Mouse (Mus musculus): ENCODE results near the gene Dctpp1. TPM values are rescaled to one million over a fixed set of nuclear protein-coding genes. Genes with fewer than 3 reads are reported as not detected.

Gene Dctpp1
- polyA plus RNA-seq, 2 experiments = 62.2 to 104 TPM

- H3K36me3 ChIP-seq (replicated peaks; ENCODE audit: control insufficient read depth, insufficient read depth, low read depth) = no peaks in the 10 kb centered on the region
- H3K4me1 ChIP-seq (replicated peaks; ENCODE audit: control insufficient read depth in 2 of 2, insufficient read depth in 2 of 2, low read length in 1 of 2) = peaks cover 0 to 4% of the 10 kb centered on the region in 2 experiments; a peak in 1 of 4 replicates
- TF ChIP-seq EP300 (IDR thresholded peaks at IDR 0.05; ENCODE audit: low read depth) (no peak), CTCF (IDR thresholded peaks at IDR 0.05; ENCODE audit: low read depth) (no peak)
- H3K9ac ChIP-seq (replicated peaks) = no peak overlapping the region
- DNase-seq (ENCODE audit: low read depth in 3 of 3, low spot score in 3 of 3) (no peak), ATAC-seq (ENCODE audit: insufficient read depth) (no peak)
- H3K4me2 ChIP-seq (ENCODE audit: low read depth) = no peak overlapping the region
- peak overlapping the region; percentile 20 to 36; a peak in 1 of 4 replicates for H3K4me3 ChIP-seq (ENCODE audit: insufficient read depth in 1 of 2, low read depth in 2 of 2, low read length in 2 of 2)
- H3K9me3 ChIP-seq (ENCODE audit: control insufficient read depth, low read length) = no peaks in the 10 kb centered on the region
- WGBS (ENCODE audit: insufficient replicate concordance) = 43% methylated on average over 5 of the region's 5 CpGs
- H3K27me3 ChIP-seq (ENCODE audit: control insufficient read depth, insufficient read depth, low read length) = no peaks in the 10 kb centered on the region
- no peak overlapping the region for H3K27ac ChIP-seq
Observed at GRCm38 (mm10) chr7:127296786-127297555, 36.5 kb upstream of the Dctpp1 start.

GRCm38 (mm10) chr7:127296098-127296497, 35.6 kb upstream of the Dctpp1 start, which contains the start of gene Itgal:
Itgal (plus strand) TSS chr7:127296260.
- 19% methylated on average over 11 of the region's 11 CpGs for WGBS (ENCODE audit: insufficient replicate concordance)
- Histone ChIP-seq H3K27ac (no peak within 1 kb of the TSS), H3K36me3 (replicated peaks; ENCODE audit: control insufficient read depth, insufficient read depth, low read depth) (no peaks in the 10 kb centered on the region), H3K9ac (replicated peaks) (no peak within 1 kb of the TSS), H3K4me2 (ENCODE audit: low read depth) (peak within 1 kb of the TSS; percentile 44), H3K27me3 (ENCODE audit: control insufficient read depth, insufficient read depth, low read length) (no peaks in the 10 kb centered on the region), H3K4me3 (ENCODE audit: insufficient read depth in 1 of 2, low read depth in 2 of 2, low read length in 2 of 2) (peak within 1 kb of the TSS; percentile 20 to 36; a peak in 2 of 4 replicates), H3K4me1 (replicated peaks; ENCODE audit: control insufficient read depth in 2 of 2, insufficient read depth in 2 of 2, low read length in 1 of 2) (peaks cover 0 to 4% of the 10 kb centered on the region in 2 experiments; a peak in 1 of 4 replicates), H3K9me3 (ENCODE audit: control insufficient read depth, low read length) (no peaks in the 10 kb centered on the region)
- no peak for DNase-seq (ENCODE audit: low read depth in 3 of 3, low spot score in 3 of 3)
- ATAC-seq (ENCODE audit: insufficient read depth) = no peak
- no peak for TF ChIP-seq EP300 (IDR thresholded peaks at IDR 0.05; ENCODE audit: low read depth)
- TF ChIP-seq CTCF (IDR thresholded peaks at IDR 0.05; ENCODE audit: low read depth) = no peak

- ATAC-seq (ENCODE audit: insufficient read depth) = no peak
- no peaks in the 10 kb centered on the region for H3K27me3 ChIP-seq (ENCODE audit: control insufficient read depth, insufficient read depth, low read length)
- 34% methylated on average over 8 of the region's 8 CpGs for WGBS (ENCODE audit: insufficient replicate concordance)
- H3K4me1 ChIP-seq (replicated peaks; ENCODE audit: control insufficient read depth in 2 of 2, insufficient read depth in 2 of 2, low read length in 1 of 2) = peaks cover 0 to 4% of the 10 kb centered on the region in 2 experiments; a peak in 2 of 4 replicates
- H3K4me3 ChIP-seq (ENCODE audit: insufficient read depth in 1 of 2, low read depth in 2 of 2, low read length in 2 of 2) = no peak overlapping the region
- TF ChIP-seq EP300 (IDR thresholded peaks at IDR 0.05; ENCODE audit: low read depth) (no peak), CTCF (IDR thresholded peaks at IDR 0.05; ENCODE audit: low read depth) (no peak)
- H3K9ac ChIP-seq (replicated peaks) = no peak overlapping the region
- H3K4me2 ChIP-seq (ENCODE audit: low read depth) = no peak overlapping the region
- H3K9me3 ChIP-seq (ENCODE audit: control insufficient read depth, low read length) = no peaks in the 10 kb centered on the region
- no peak for DNase-seq (ENCODE audit: low read depth in 3 of 3, low spot score in 3 of 3)
- H3K36me3 ChIP-seq (replicated peaks; ENCODE audit: control insufficient read depth, insufficient read depth, low read depth) = no peaks in the 10 kb centered on the region
- no peak overlapping the region for H3K27ac ChIP-seq
Observed at GRCm38 (mm10) chr7:127290142-127290541, 29.6 kb upstream of the Dctpp1 start.

GRCm38 (mm10) chr7:127289306-127289705, 28.8 kb upstream of the Dctpp1 start:
- Histone ChIP-seq H3K27ac (no peak overlapping the region), H3K4me2 (ENCODE audit: low read depth) (no peak overlapping the region), H3K27me3 (ENCODE audit: control insufficient read depth, insufficient read depth, low read length) (no peaks in the 10 kb centered on the region), H3K36me3 (replicated peaks; ENCODE audit: control insufficient read depth, insufficient read depth, low read depth) (no peaks in the 10 kb centered on the region), H3K9ac (replicated peaks) (no peak overlapping the region), H3K9me3 (ENCODE audit: control insufficient read depth, low read length) (no peaks in the 10 kb centered on the region), H3K4me3 (ENCODE audit: insufficient read depth in 1 of 2, low read depth in 2 of 2, low read length in 2 of 2) (no peak overlapping the region), H3K4me1 (replicated peaks; ENCODE audit: control insufficient read depth in 2 of 2, insufficient read depth in 2 of 2, low read length in 1 of 2) (peaks cover 0 to 7% of the 10 kb centered on the region in 2 experiments; a peak in 2 of 4 replicates)
- ATAC-seq (ENCODE audit: insufficient read depth) (no peak), DNase-seq (ENCODE audit: low read depth in 3 of 3, low spot score in 3 of 3) (no peak)
- 40% methylated on average over 2 of the region's 2 CpGs for WGBS (ENCODE audit: insufficient replicate concordance)
- TF ChIP-seq EP300 (IDR thresholded peaks at IDR 0.05; ENCODE audit: low read depth) (no peak), CTCF (IDR thresholded peaks at IDR 0.05; ENCODE audit: low read depth) (no peak)

GRCm38 (mm10) chr7:127287940-127288339, 27.4 kb upstream of the Dctpp1 start:
- peaks cover 0 to 7% of the 10 kb centered on the region in 2 experiments; a peak in 2 of 4 replicates for H3K4me1 ChIP-seq (replicated peaks; ENCODE audit: control insufficient read depth in 2 of 2, insufficient read depth in 2 of 2, low read length in 1 of 2)
- H3K9ac ChIP-seq (replicated peaks) = no peak overlapping the region
- no peak overlapping the region for H3K4me2 ChIP-seq (ENCODE audit: low read depth)
- no peak overlapping the region for H3K27ac ChIP-seq
- H3K4me3 ChIP-seq (ENCODE audit: insufficient read depth in 1 of 2, low read depth in 2 of 2, low read length in 2 of 2) = no peak overlapping the region
- no peaks in the 10 kb centered on the region for H3K27me3 ChIP-seq (ENCODE audit: control insufficient read depth, insufficient read depth, low read length)
- ATAC-seq (ENCODE audit: insufficient read depth) (no peak), DNase-seq (ENCODE audit: low read depth in 3 of 3, low spot score in 3 of 3) (no peak)
- H3K36me3 ChIP-seq (replicated peaks; ENCODE audit: control insufficient read depth, insufficient read depth, low read depth) = no peaks in the 10 kb centered on the region
- H3K9me3 ChIP-seq (ENCODE audit: control insufficient read depth, low read length) = no peaks in the 10 kb centered on the region
- WGBS (ENCODE audit: insufficient replicate concordance) = 58% methylated on average over 1 of the region's 1 CpGs
- TF ChIP-seq CTCF (IDR thresholded peaks at IDR 0.05; ENCODE audit: low read depth) (no peak), EP300 (IDR thresholded peaks at IDR 0.05; ENCODE audit: low read depth) (no peak)
